Mouse (Mus musculus): ENCODE results near the gene Cchcr1. TPM values are rescaled to one million over a fixed set of nuclear protein-coding genes. Genes with fewer than 3 reads are reported as not detected.
A peak's percentile ranks its signal among the peaks of the same experiment; 100 is the strongest.

The Cchcr1 gene
- total RNA-seq, 2 experiments from 2014 or later = 8.1 to 9.1 TPM

DNA sequence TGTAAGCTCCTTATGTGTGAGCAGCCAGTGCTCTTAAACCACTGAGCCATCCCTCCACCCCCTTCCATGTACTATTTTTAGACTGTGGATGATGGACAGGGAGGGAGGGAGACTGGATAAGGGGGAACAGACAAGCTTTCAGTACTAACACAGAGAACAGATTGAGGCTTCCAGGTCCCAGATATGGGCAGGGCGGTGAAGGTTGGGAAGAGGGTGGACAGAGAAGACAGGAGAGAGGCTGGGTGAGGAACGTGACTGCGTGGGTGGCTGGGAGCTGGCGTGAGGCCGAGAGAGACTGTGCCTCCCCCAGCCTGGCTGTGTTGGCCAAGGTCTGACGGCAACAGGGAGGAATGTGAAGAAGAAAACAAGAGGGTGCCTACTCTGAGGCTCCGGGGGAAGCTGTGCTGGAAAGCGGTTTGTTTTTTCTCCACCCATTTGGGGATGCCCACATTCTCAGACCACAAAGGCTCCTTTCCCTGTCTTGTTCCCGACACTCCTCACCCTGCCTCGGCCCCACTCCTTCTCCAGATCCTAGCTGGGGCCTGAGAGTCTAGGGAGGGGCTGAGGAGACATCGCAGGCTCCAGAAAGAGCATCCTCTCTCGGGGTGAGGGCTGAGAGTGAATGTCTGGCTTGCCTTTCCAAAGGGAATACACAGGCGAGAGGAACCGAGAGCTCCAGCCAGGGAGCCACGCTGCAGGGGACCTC lies 32.7 kb downstream of the Cchcr1 start:
- intact Hi-C loops (cut with DNase I) = no loop called here

DNA sequence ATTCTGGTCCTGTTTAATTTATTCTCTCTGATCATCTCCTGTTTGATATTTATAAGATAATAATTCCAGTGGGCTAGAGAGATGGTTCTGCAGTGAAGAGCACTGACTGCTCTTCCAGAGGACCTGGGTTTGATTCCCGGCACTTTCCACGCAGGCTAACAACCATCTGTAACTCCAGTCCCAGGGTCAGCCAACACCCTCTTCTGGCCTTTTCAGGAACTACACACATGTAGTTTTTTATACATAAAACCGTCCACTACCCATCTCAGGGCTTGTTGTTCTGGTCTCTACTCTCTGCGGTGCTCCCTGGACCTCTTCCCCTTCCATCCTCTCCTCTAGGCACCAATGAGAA lies 33.2 kb downstream of the Cchcr1 start:
- intact Hi-C loops (cut with DNase I) = no loop called here
- DNase-seq (ENCODE audit: low spot score in 2 of 2) = no peak

More for the DNA sequence above, 32.7 kb downstream of the Cchcr1 start:
- peak; percentile 78 to 92 for DNase-seq (ENCODE audit: low spot score in 2 of 2)

DNA sequence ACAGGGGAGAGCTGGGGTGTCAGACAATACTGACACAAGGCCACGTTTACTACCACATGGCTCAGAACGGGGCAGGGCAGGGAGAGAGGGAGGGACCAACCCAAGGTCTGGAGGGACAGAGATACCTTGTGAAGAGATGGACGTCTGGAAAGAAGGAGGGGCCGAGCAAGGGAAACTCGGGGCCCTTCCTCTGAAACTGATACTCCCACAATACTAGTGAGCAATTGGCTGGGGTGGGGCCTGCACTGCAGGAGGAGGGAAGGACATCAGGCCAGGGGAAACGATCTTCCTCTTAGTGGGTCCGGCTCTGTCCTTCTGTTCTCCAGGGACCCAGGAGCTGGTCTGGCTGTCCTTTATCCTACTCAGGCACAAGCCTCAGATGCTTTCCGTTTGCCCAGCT lies 34.0 kb downstream of the Cchcr1 start:
- intact Hi-C loops (cut with DNase I) = no loop called here
- DNase-seq (ENCODE audit: low spot score in 2 of 2) = no peak

- intact Hi-C loops (cut with DNase I) = no loop called here
These were observed 35.0 kb downstream of the Cchcr1 start, which contains the start of gene Cdsn for GRCm38 (mm10) chr17:35551881-35552414. Cdsn (plus strand) TSS chr17:35552128.

GRCm38 (mm10) chr17:35554321-35554720 lies 37.4 kb downstream of the Cchcr1 start:
- intact Hi-C loops (cut with DNase I) = no loop called here
- no peak for DNase-seq (ENCODE audit: low spot score in 2 of 2)

More at GRCm38 (mm10) chr17:35551881-35552414, 35.0 kb downstream of the Cchcr1 start, which contains the start of gene Cdsn:
- DNase-seq (ENCODE audit: low spot score in 2 of 2) = no peak

GRCm38 (mm10) chr17:35554761-35555397 lies 38.0 kb downstream of the Cchcr1 start:
- intact Hi-C loops (cut with DNase I) = no loop called here

GRCm38 (mm10) chr17:35556186-35556765 lies 39.4 kb downstream of the Cchcr1 start:
- intact Hi-C loops (cut with DNase I) = no loop called here
- no peak for DNase-seq (ENCODE audit: low spot score in 2 of 2)

More at GRCm38 (mm10) chr17:35554761-35555397, 38.0 kb downstream of the Cchcr1 start:
- DNase-seq (ENCODE audit: low spot score in 2 of 2) = no peak

DNA sequence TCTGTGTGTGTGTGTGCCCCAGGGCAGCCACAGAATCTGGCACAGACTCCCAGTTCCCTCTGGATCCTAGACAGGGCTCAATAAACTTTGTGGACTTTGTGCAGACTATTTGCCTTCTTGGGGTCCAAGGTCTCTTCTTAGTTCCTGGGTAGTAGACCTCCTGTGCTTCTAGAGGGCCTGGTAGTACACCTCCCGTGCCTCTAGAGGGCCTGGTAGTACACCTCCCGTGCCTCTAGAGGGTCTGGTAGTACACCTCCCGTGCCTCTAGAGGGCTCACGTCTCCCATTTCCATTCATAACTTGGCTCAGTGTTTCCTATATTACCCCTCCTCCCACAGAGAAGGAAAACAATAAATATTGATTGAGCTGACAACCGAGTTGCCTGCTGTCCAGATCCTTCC lies 39.9 kb downstream of the Cchcr1 start:
- intact Hi-C loops (cut with DNase I) = no loop called here
- DNase-seq (ENCODE audit: low spot score in 2 of 2) = peak; percentile 53 to 72

- intact Hi-C loops (cut with DNase I) = no loop called here
- DNase-seq (ENCODE audit: low spot score in 2 of 2) = no peak
These were observed 40.5 kb downstream of the Cchcr1 start for GRCm38 (mm10) chr17:35557351-35557750.

DNA sequence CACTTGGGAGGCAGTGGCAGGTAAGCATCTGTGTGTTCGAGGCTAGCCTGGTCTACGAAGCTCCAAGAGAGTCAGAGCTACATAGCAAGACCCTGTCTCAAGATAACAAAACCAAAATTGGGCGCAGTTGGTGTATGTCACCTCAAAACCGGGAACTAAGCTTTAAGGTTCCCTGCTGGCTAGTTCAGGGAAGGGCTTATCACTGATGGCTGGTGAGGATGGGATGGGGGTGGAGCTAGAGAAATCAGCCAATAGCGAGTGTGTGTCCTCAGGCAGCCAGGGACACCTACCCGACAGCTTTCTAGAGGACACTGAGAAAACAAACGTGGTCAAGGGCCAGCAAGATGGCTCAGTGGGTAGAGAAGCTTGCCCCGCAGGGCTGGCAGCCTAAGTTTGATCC lies 41.3 kb downstream of the Cchcr1 start:
- intact Hi-C loops (cut with DNase I) = no loop called here
- no peak for DNase-seq (ENCODE audit: low spot score in 2 of 2)

DNA sequence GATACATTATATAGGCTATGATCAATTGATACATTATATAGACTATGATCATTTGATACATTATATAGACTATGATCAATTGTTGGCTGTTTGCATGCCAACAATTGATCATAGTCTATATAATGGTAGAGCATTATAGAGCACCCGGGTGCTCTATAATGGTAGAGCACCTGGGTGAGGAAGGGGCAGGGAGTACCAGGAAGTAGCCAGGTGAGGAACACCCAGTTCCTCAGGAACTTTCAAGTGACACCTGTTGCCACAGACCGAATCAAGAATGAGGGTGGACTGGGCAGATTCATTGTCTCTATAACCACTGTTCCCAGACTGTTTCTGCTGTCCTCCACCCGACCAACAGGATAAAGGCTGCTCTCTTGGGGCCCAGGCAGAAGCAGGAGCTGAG lies 50.2 kb downstream of the Cchcr1 start, which contains the start of gene 2300002M23Rik:
Gene 2300002M23Rik, plus strand, starts transcription at position 301 of the 400 bp plus-strand sequence.
- intact Hi-C loops (cut with DNase I) = no loop called here
- no peak for DNase-seq (ENCODE audit: low spot score in 2 of 2)

GRCm38 (mm10) chr17:35567767-35568166 lies 50.9 kb downstream of the Cchcr1 start:
- intact Hi-C loops (cut with DNase I) = no loop called here
- DNase-seq (ENCODE audit: low spot score in 2 of 2) = no peak

DNA sequence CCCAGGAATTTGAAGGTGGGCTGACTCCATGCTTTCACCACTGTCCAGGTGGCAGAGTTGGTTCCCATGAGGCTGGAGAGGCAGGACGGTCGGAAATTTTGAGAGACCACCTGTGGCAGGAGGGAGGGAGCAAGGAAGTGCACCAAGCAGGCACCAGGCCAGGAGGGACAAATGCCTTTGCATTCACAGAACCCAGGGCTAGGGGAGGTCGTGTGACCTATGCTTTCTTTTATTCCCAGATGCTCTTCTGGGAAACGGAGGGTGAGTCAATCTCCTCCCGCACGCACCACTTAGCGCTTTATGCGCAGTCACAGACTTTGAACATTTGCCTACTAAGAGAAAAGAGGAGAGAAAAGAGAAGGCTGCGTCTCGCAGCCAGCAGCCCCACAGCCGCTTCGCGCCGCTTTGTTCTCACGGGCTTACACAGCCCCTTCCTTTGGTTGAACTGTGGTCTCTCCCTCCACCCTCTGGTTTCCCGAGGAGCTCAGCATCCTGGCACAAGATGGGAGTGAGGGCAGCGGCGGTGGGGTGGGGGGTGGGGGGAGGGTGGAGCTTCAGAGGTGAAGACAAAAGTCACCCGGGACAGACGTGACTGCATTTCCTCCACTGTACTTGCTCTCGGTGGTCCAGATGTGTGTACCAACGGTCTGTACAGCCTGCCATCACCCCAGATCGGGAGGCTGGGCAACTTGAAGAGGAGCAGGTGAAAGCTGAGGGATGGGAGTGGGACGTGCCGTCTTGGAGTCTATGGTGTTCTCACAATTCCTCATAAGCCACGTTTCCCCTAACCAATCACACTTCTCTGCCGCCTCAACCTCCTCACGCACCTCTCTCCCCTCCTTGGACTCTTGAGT lies 52.4 kb downstream of the Cchcr1 start:
- DNase-seq (ENCODE audit: low spot score in 2 of 2) = no peak
- intact Hi-C loops (cut with DNase I) = no loop called here

- intact Hi-C loops (cut with DNase I) = no loop called here
- DNase-seq (ENCODE audit: low spot score in 2 of 2) = no peak
These were observed 53.9 kb downstream of the Cchcr1 start for GRCm38 (mm10) chr17:35570836-35571235.

DNA sequence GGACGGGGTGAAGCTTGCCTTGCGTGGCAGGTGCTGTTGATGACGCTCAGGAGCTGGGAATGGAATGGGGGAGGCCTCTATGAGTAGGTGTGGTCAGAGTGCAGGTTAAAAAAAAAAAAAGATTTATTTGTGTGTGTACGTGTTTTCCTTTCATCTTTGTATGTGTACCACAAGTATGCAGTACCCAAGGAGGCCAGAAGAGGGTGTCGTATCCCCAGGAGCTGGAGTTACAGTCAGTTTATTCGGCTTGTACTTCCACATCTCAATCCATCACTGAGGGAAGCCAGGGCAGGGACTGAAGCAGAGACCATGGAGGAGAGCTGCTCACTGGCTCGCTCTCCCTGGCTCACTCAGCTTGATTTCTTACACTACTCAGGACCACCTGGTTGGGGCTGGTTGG lies 54.6 kb downstream of the Cchcr1 start:
- intact Hi-C loops (cut with DNase I) = no loop called here
- no peak for DNase-seq (ENCODE audit: low spot score in 2 of 2)

GRCm38 (mm10) chr17:35578211-35578610 lies 61.3 kb downstream of the Cchcr1 start:
- intact Hi-C loops (cut with DNase I) = no loop called here

More at GRCm38 (mm10) chr17:35578211-35578610, 61.3 kb downstream of the Cchcr1 start:
- peak; percentile 84 to 85 for DNase-seq (ENCODE audit: low spot score in 2 of 2)
